ENCODE assay signal across 22 mouse cellular contexts in genomic region chr10:80253551-80253950, GRCm38 (mm10).
"Had no signal": no experiment of that assay in that cellular context is flagged by ENCODE, and none has a peak within 500 bp of the region (broad histone marks: within the 10 kb centered on the region; RNA-seq: fewer than 3 reads in every experiment).

No protein-coding gene starts in this region.

- H3K27me3 ChIP-seq: lung, embryonic 15.5 days; megakaryocyte, embryonic 14.5 days; midbrain, embryonic 13.5 days; midbrain, embryonic 15.5 days; neural tube, embryonic 13.5 days; neural tube, embryonic 15.5 days; stomach, embryonic 15.5 days had no signal

- DNase-seq: liver, postnatal 0 days; lung, adult 2 months; lung, postnatal 14 days; lung, postnatal 36 days; retina, postnatal 1 day; right cerebral cortex, adult 18-20 months; right cerebral cortex, postnatal 25 days; right cerebral cortex, postnatal 4 days; thymus, adult 2 months; thymus, postnatal 25 days; thymus, postnatal 4 days had no signal

- H3K9ac ChIP-seq: liver, postnatal 0 days; lung, embryonic 15.5 days; midbrain, embryonic 13.5 days; midbrain, embryonic 15.5 days; neural tube, embryonic 13.5 days; neural tube, embryonic 15.5 days; stomach, embryonic 15.5 days had no signal

- H3K27ac ChIP-seq: lung, embryonic 15.5 days; macrophage; midbrain, embryonic 13.5 days; midbrain, embryonic 15.5 days; neural tube, embryonic 13.5 days; neural tube, embryonic 15.5 days; stomach, embryonic 15.5 days; stomach, postnatal 0 days had no signal

- ATAC-seq: liver, postnatal 0 days; lung, postnatal 0 days; midbrain, embryonic 13.5 days; midbrain, embryonic 15.5 days had no signal

- H3K4me3 ChIP-seq: lung, embryonic 15.5 days; megakaryocyte, embryonic 14.5 days; midbrain, embryonic 13.5 days; midbrain, embryonic 15.5 days; neural tube, embryonic 13.5 days; neural tube, embryonic 15.5 days; stomach, embryonic 15.5 days had no signal

- H3K9me3 ChIP-seq: lung, embryonic 15.5 days; megakaryocyte, embryonic 14.5 days; midbrain, embryonic 13.5 days; midbrain, embryonic 15.5 days; neural tube, embryonic 13.5 days; neural tube, embryonic 15.5 days; stomach, embryonic 15.5 days had no signal

- H3K4me2 ChIP-seq: lung, embryonic 15.5 days; midbrain, embryonic 11.5 days; midbrain, embryonic 13.5 days; midbrain, embryonic 15.5 days; neural tube, embryonic 13.5 days; neural tube, embryonic 15.5 days; stomach, embryonic 15.5 days had no signal
